Mouse (Mus musculus): Measurements from ENCODE around the gene Hist1h3h.
"Not testable (repeated sequence)": the region's sequence is repeated elsewhere in the genome, so short reads cannot be mapped to it uniquely, and the experiment has no call there.

DNA sequence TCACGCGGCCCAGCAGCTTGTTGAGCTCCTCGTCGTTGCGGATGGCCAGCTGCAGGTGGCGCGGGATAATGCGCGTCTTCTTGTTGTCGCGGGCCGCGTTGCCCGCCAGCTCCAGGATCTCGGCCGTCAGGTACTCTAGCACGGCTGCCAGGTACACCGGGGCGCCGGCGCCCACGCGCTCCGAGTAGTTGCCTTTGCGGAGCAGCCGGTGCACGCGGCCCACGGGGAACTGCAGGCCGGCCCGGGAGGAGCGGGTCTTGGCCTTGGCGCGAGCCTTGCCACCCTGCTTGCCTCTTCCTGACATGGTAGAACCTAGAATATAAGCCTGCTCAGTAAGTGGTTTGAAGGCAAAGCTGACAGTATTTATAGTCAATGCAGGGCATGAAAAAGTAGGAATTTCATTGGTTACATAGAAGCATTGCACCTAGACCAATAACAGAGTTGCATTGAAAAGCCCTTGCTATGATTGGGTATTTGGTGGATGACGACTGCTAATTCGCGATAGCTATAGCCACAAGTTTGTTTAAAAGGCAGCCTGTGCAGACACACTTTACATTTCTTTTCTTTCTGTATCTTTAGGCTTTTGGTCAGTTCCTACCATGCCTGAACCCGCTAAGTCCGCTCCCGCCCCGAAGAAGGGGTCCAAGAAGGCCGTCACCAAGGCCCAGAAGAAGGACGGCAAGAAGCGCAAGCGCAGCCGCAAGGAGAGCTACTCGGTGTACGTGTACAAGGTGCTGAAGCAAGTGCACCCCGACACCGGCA is 36.2 kb downstream of the Hist1h3h start, which contains the start of the genes Hist1h2ak and Hist1h2bn:
- TF ChIP-seq CTCF, EP300 (IDR thresholded peaks at IDR 0.05; ENCODE audit: low read depth): not testable (repeated sequence)

Data from heart, postnatal 0 days (tissue).